Mouse (Mus musculus) midbrain, postnatal 0 days (tissue): ENCODE results near the gene Six3. TPM values are rescaled to one million over a fixed set of nuclear protein-coding genes. Genes with fewer than 3 reads are reported as not detected.

Source experiments
- ATAC-seq: fragments of 200-750 bp; cut with Nextera tagmentation; 2 replicates; pipeline ENCODE4 v1.8.0; 2017; ENCODE audit warnings: moderate number of reproducible peaks, mild to moderate bottlenecking, moderate TSS enrichment, moderate library complexity; ENCODE audit not compliant: low FRiP score
- DNase-seq: peaks from one replicate; pipeline ENCODE4 v3.0.0-alpha.2; 2015; ENCODE audit warnings: low spot score
- H3K27ac ChIP-seq: fragments of 300-500 bp; sonication (generic); 2 replicates; pipeline ENCODE4 v1.5.1; 2014; ENCODE audit warnings: low read depth, mild to moderate bottlenecking, low read length, mixed read lengths
- H3K27me3 ChIP-seq: fragments of 300-500 bp; sonication (generic); 2 replicates; pipeline ENCODE4 v1.6.1; 2014; ENCODE audit warnings: low read length, control low read depth, mixed read lengths; ENCODE audit not compliant: insufficient read depth
- H3K36me3 ChIP-seq: fragments of 300-500 bp; sonication (generic); 2 replicates; pipeline ENCODE4 v1.6.1; 2014; ENCODE audit warnings: low read length, control low read depth, mixed read lengths; ENCODE audit not compliant: insufficient read depth
- H3K4me1 ChIP-seq: fragments of 300-500 bp; sonication (generic); 2 replicates; pipeline ENCODE4 v1.6.1; 2014; ENCODE audit warnings: mild to moderate bottlenecking, control low read depth, antibody characterized with exemption, low read length, mixed read lengths; ENCODE audit not compliant: insufficient read depth
- H3K4me2 ChIP-seq: fragments of 300-500 bp; sonication (generic); 2 replicates; pipeline ENCODE4 v1.6.1; 2014; ENCODE audit warnings: low read depth, mild to moderate bottlenecking, low read length, mixed read lengths; ENCODE audit not compliant: poor library complexity, severe bottlenecking
- H3K4me3 ChIP-seq: fragments of 300-500 bp; sonication (generic); 2 replicates; pipeline ENCODE4 v1.5.1; 2014; ENCODE audit warnings: low read depth, mild to moderate bottlenecking, low read length, moderate library complexity
- H3K9ac ChIP-seq: fragments of 300-500 bp; sonication (generic); replicated peaks from 2 replicates; pipeline ENCODE4 v1.6.1; 2014; ENCODE audit warnings: mild to moderate bottlenecking, low read length, moderate library complexity, mixed read lengths; ENCODE audit not compliant: poor library complexity, severe bottlenecking
- H3K9me3 ChIP-seq: fragments of 300-500 bp; sonication (generic); 2 replicates; pipeline ENCODE4 v1.6.1; 2016; ENCODE audit warnings: low read length, control low read depth
- CTCF ChIP-seq: IDR thresholded peaks from 2 replicates; pipeline ENCODE4 v1.5.1; 2016; ENCODE audit warnings: antibody characterized with exemption, mild to moderate bottlenecking
- WGBS: fragments of 180-500 bp; shearing (Covaris S2); extraction: QIAGEN DNeasy Blood & Tissue Kit; methylation state at CpG from one replicate; pipeline ENCODE4 v1.1.7; 2014; 5-methylcytosine and 5-hydroxymethylcytosine counted together
- polyA plus RNA-seq: library from polyadenylated mRNA; unstranded; fragments of >200 nt; fragmentation: Nextera tagmentation; extraction: Ambion mirVana; gene quantifications from 2 replicates; pipeline ENCODE4 v1.2.1, GENCODE M21; 2015
- total RNA-seq: library from RNA; depleted of rRNA; stranded (reverse); fragments of >200 nt; gene quantifications from 2 replicates; pipeline ENCODE4 v1.2.3, GENCODE M21; 2014

The Six3 gene
- total and polyA plus RNA-seq, 2 experiments from 2014 or later = 12.8 to 28.0 TPM

- 6% methylated on average over 13 of the region's 13 CpGs for WGBS
- no peak for TF ChIP-seq CTCF
- H3K4me2 ChIP-seq = no peak overlapping the region
- no peak overlapping the region for H3K27ac ChIP-seq
- no peak overlapping the region for H3K4me3 ChIP-seq
- H3K4me1 ChIP-seq = no peaks in the 10 kb centered on the region
- no peaks in the 10 kb centered on the region for H3K36me3 ChIP-seq
- H3K9ac ChIP-seq = no peak overlapping the region
- no peaks in the 10 kb centered on the region for H3K9me3 ChIP-seq
- peaks cover 86% of the 10 kb centered on the region for H3K27me3 ChIP-seq
- DNase-seq = no peak
- ATAC-seq = no peak
Observed at GRCm38 (mm10) chr17:85609621-85610392, 3.6 kb upstream of the Six3 start.

- 7% methylated on average over 11 of the region's 11 CpGs for WGBS
Observed at GRCm38 (mm10) chr17:85610393-85611115, 2.9 kb upstream of the Six3 start.

GRCm38 (mm10) chr17:85611521-85612515, 1.6 kb upstream of the Six3 start:
- TF ChIP-seq CTCF = no peak
- peaks cover 91% of the 10 kb centered on the region for H3K27me3 ChIP-seq
- DNase-seq (no peak), ATAC-seq (no peak)
- H3K9ac ChIP-seq = no peak overlapping the region
- peak overlapping the region; percentile 44; the same call in 1 of the 2 replicates for H3K27ac ChIP-seq
- peak overlapping the region; percentile 11; the same call in 1 of the 2 replicates for H3K4me3 ChIP-seq
- WGBS = 7% methylated on average over 19 of the region's 19 CpGs
- peak overlapping the region; percentile 18 for H3K4me2 ChIP-seq
- no peaks in the 10 kb centered on the region for H3K9me3 ChIP-seq
- no peaks in the 10 kb centered on the region for H3K36me3 ChIP-seq
- H3K4me1 ChIP-seq = no peaks in the 10 kb centered on the region

More at GRCm38 (mm10) chr17:85610393-85611115, 2.9 kb upstream of the Six3 start:
- Histone ChIP-seq H3K9ac (no peak overlapping the region), H3K4me2 (no peak overlapping the region), H3K36me3 (no peaks in the 10 kb centered on the region), H3K9me3 (no peaks in the 10 kb centered on the region), H3K27me3 (peaks cover 86% of the 10 kb centered on the region), H3K27ac (no peak overlapping the region), H3K4me3 (no peak overlapping the region), H3K4me1 (no peaks in the 10 kb centered on the region)
- ATAC-seq (no peak), DNase-seq (no peak)
- no peak for TF ChIP-seq CTCF

GRCm38 (mm10) chr17:85612526-85613265, 712 bp upstream of the Six3 start:
- Histone ChIP-seq H3K36me3 (no peaks in the 10 kb centered on the region), H3K4me1 (no peaks in the 10 kb centered on the region), H3K4me3 (peak overlapping the region; percentile 11; the same call in 1 of the 2 replicates), H3K27me3 (peaks cover 96% of the 10 kb centered on the region), H3K9me3 (no peaks in the 10 kb centered on the region), H3K4me2 (peak overlapping the region; percentile 18), H3K27ac (peak overlapping the region; percentile 44; the same call in 1 of the 2 replicates), H3K9ac (0 out of 2 replicates have a peak overlapping the region, but pooled peaks have one; percentile 25)
- DNase-seq (no peak), ATAC-seq (no peak)
- WGBS = 2% methylated on average over 31 of the region's 31 CpGs
- no peak for TF ChIP-seq CTCF
